ENCODE assay signal across 12 mouse cellular contexts in the genomic region with DNA sequence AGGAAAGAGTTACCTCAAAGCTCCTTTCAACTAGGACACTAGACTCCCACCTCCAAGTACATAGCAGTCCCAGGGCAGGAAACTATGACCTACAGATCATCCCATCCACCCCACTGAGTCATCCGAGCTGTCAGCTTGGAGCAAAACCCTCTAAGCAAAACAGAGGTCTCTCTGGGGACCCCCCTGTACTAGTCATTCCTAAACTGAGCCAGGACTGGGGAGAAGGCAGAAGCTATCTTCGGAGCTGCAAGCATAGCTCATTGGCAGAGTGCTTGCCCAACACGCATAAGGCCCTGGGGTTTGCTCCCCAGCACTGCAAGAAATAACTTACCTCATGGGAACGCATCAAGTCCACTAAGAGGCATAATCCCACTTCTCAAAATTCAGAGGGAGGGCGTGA. TPM values are rescaled to one million over a fixed set of nuclear protein-coding genes. Genes with fewer than 3 reads are reported as not detected.
DNase-seq lines count a peak whose midpoint lies in the region; ATAC-seq lines count a peak whose summit lies in the region.
"Had no signal": no experiment of that assay in that cellular context is flagged by ENCODE, and none has a peak within 500 bp of the region (broad histone marks: within the 10 kb centered on the region; RNA-seq: fewer than 3 reads in every experiment).

No protein-coding gene starts in this region.

- ATAC-seq in heart, embryonic 11.5 days (replicated peaks; ENCODE audit: insufficient number of reproducible peaks, low FRiP score, low TSS enrichment): no peak
- ATAC-seq in midbrain, embryonic 15.5 days (replicated peaks): no peak
- ATAC-seq in midbrain, embryonic 16.5 days: no peak
- no peak for ATAC-seq in intestine, embryonic 16.5 days

- no peaks in the 10 kb centered on the region for H3K27me3 ChIP-seq in heart, embryonic 11.5 days (ENCODE audit: control insufficient read depth, insufficient read depth, low read length)
- no peaks in the 10 kb centered on the region for H3K27me3 ChIP-seq in midbrain, embryonic 15.5 days (replicated peaks)
- H3K27me3 ChIP-seq in midbrain, embryonic 16.5 days (ENCODE audit: control insufficient read depth, insufficient read depth, low read depth, low read length): no peaks in the 10 kb centered on the region
- H3K27me3 ChIP-seq in intestine, embryonic 16.5 days (replicated peaks; ENCODE audit: control insufficient read depth, insufficient read depth, low read length): no peaks in the 10 kb centered on the region

- H3K4me2 ChIP-seq in heart, embryonic 11.5 days: no peak overlapping the region
- peak overlapping the region; percentile 68; the same call in 1 of the 2 replicates for H3K4me2 ChIP-seq in midbrain, embryonic 15.5 days
- no peak overlapping the region for H3K4me2 ChIP-seq in midbrain, embryonic 16.5 days (ENCODE audit: low read length)
- H3K4me2 ChIP-seq in intestine, embryonic 16.5 days (ENCODE audit: low read depth, low read length): no peak overlapping the region

- no peak overlapping the region for H3K4me3 ChIP-seq in heart, embryonic 11.5 days (ENCODE audit: low read depth, low read length)
- no peak overlapping the region for H3K4me3 ChIP-seq in midbrain, embryonic 15.5 days
- H3K4me3 ChIP-seq in midbrain, embryonic 16.5 days (ENCODE audit: low read depth, low read length): no peak overlapping the region
- no peak overlapping the region for H3K4me3 ChIP-seq in intestine, embryonic 16.5 days (ENCODE audit: low read length)

- no peaks in the 10 kb centered on the region for H3K9me3 ChIP-seq in heart, embryonic 11.5 days (replicated peaks; ENCODE audit: control insufficient read depth, low read length)
- no peaks in the 10 kb centered on the region for H3K9me3 ChIP-seq in midbrain, embryonic 15.5 days
- H3K9me3 ChIP-seq in midbrain, embryonic 16.5 days (replicated peaks; ENCODE audit: control insufficient read depth, low read length, poor library complexity, severe bottlenecking): no peaks in the 10 kb centered on the region
- no peaks in the 10 kb centered on the region for H3K9me3 ChIP-seq in intestine, embryonic 16.5 days (ENCODE audit: control insufficient read depth, low read length)

- DNase-seq in heart, adult 18-20 months: peak; percentile 20 to 58
- peak; percentile 17 to 18 for DNase-seq in heart, postnatal 14 days
- no peak for DNase-seq in spleen, postnatal 36 days (ENCODE audit: low spot score in 2 of 2)
- DNase-seq in kidney, postnatal 10 days: no peak
- DNase-seq: adrenal gland, postnatal 10 days; cerebellum, postnatal 36 days; kidney, adult 8-10 months; thymus, postnatal 25 days had no signal

- WGBS in heart, embryonic 11.5 days (ENCODE audit: insufficient replicate concordance): 80% methylated on average over 5 of the region's 5 CpGs
- 77% methylated on average over 5 of the region's 5 CpGs for whole genome bisulfite sequencing in midbrain, embryonic 15.5 days
- 86% methylated on average over 5 of the region's 5 CpGs for WGBS in midbrain, embryonic 16.5 days
- WGBS in intestine, embryonic 16.5 days: 81% methylated on average over 5 of the region's 5 CpGs

- peaks cover 25% of the 10 kb centered on the region for H3K4me1 ChIP-seq in heart, embryonic 11.5 days (ENCODE audit: control insufficient read depth, insufficient read depth, low read length)
- H3K4me1 ChIP-seq in midbrain, embryonic 15.5 days: peaks cover 33% of the 10 kb centered on the region
- H3K4me1 ChIP-seq in midbrain, embryonic 16.5 days (ENCODE audit: control insufficient read depth, insufficient read depth, low read length): peaks cover 31% of the 10 kb centered on the region
- H3K4me1 ChIP-seq in intestine, embryonic 16.5 days (ENCODE audit: control insufficient read depth, insufficient read depth, low read length): peaks cover 39% of the 10 kb centered on the region

- no peak overlapping the region; the same call in 1 of the 2 replicates for H3K9ac ChIP-seq in heart, embryonic 11.5 days (ENCODE audit: low read depth, low read length)
- no peak overlapping the region for H3K9ac ChIP-seq in midbrain, embryonic 15.5 days
- H3K9ac ChIP-seq in midbrain, embryonic 16.5 days (ENCODE audit: low read depth, low read length): no peak overlapping the region
- no peak overlapping the region for H3K9ac ChIP-seq in intestine, embryonic 16.5 days (ENCODE audit: low read depth, low read length)

- intact Hi-C loops in heart, postnatal 14 days (cut with DNase I): no loop called here

- H3K27ac ChIP-seq in heart, embryonic 11.5 days (ENCODE audit: low read depth, low read length): no peak overlapping the region
- no peak overlapping the region for H3K27ac ChIP-seq in midbrain, embryonic 15.5 days
- H3K27ac ChIP-seq in midbrain, embryonic 16.5 days (ENCODE audit: low read length): no peak overlapping the region
- no peak overlapping the region for H3K27ac ChIP-seq in intestine, embryonic 16.5 days (ENCODE audit: low read length)

- H3K36me3 ChIP-seq in heart, embryonic 11.5 days (ENCODE audit: control insufficient read depth, insufficient read depth, low read length): peaks cover 25% of the 10 kb centered on the region
- peaks cover 40% of the 10 kb centered on the region for H3K36me3 ChIP-seq in midbrain, embryonic 15.5 days (replicated peaks)
- peaks cover 24% of the 10 kb centered on the region for H3K36me3 ChIP-seq in midbrain, embryonic 16.5 days (ENCODE audit: control insufficient read depth, insufficient read depth, low read length)
- H3K36me3 ChIP-seq in intestine, embryonic 16.5 days (ENCODE audit: control insufficient read depth, insufficient read depth, low read length): peaks cover 18% of the 10 kb centered on the region

RNA-seq across cellular contexts. Expression of a gene that starts 3.4 kb away (rescaled TPM):
- 10 to 100 TPM; 35.6 to 80.9 TPM for total RNA-seq in heart, adult 18-20 months (2021)
- polyA plus RNA-seq in heart, embryonic 11.5 days (2014; fragmentation: Nextera tagmentation; extraction: Ambion mirVana): 76.6 and 93.9 TPM in 2 replicates
- 225 and 227 TPM in 2 replicates for polyA plus RNA-seq in midbrain, embryonic 15.5 days (2015; fragmentation: Nextera tagmentation; extraction: Ambion mirVana)
- polyA plus RNA-seq in midbrain, embryonic 16.5 days (2015; fragmentation: Nextera tagmentation; extraction: Ambion mirVana): 218 and 229 TPM in 2 replicates
- total RNA-seq in heart, postnatal 14 days (2021): 10 to 100 TPM; 38.9 to 41.2 TPM
- polyA plus RNA-seq in intestine, embryonic 16.5 days (2015; fragmentation: Nextera tagmentation; extraction: Ambion mirVana): 131 and 132 TPM in 2 replicates

RNA-seq across cellular contexts. Expression of a gene that starts 21.0 kb away (rescaled TPM):
- under 1 TPM; 0.17 to 0.46 TPM for total RNA-seq in heart, adult 18-20 months (2021)
- 0.31 and 1.1 TPM in 2 replicates for polyA plus RNA-seq in heart, embryonic 11.5 days (2014; fragmentation: Nextera tagmentation; extraction: Ambion mirVana)
- 1.8 and 2.4 TPM in 2 replicates for polyA plus RNA-seq in midbrain, embryonic 15.5 days (2015; fragmentation: Nextera tagmentation; extraction: Ambion mirVana)
- 2.9 and 3.5 TPM in 2 replicates for polyA plus RNA-seq in midbrain, embryonic 16.5 days (2015; fragmentation: Nextera tagmentation; extraction: Ambion mirVana)
- under 1 TPM; 0.24 to 0.36 TPM for total RNA-seq in heart, postnatal 14 days (2021)
- polyA plus RNA-seq in intestine, embryonic 16.5 days (2015; fragmentation: Nextera tagmentation; extraction: Ambion mirVana): 0.24 and 0.45 TPM in 2 replicates

RNA-seq across cellular contexts. Expression of a gene that starts 50.3 kb away (rescaled TPM):
- total RNA-seq in heart, adult 18-20 months (2021): 1 to 10 TPM; 6.1 to 7.7 TPM
- 15.7 and 19.0 TPM in 2 replicates for polyA plus RNA-seq in heart, embryonic 11.5 days (2014; fragmentation: Nextera tagmentation; extraction: Ambion mirVana)
- polyA plus RNA-seq in midbrain, embryonic 15.5 days (2015; fragmentation: Nextera tagmentation; extraction: Ambion mirVana): 38.3 and 40.0 TPM in 2 replicates
- polyA plus RNA-seq in midbrain, embryonic 16.5 days (2015; fragmentation: Nextera tagmentation; extraction: Ambion mirVana): 46.5 and 57.8 TPM in 2 replicates
- total RNA-seq in heart, postnatal 14 days (2021): 1 to 10 TPM; 6.2 to 7.6 TPM
- polyA plus RNA-seq in intestine, embryonic 16.5 days (2015; fragmentation: Nextera tagmentation; extraction: Ambion mirVana): 27.7 and 28.4 TPM in 2 replicates

RNA-seq across cellular contexts. Expression of a gene that starts 51.8 kb away (rescaled TPM):
- total RNA-seq in heart, adult 18-20 months (2021): 1 to 10 TPM; 7.2 to 7.7 TPM
- 8.1 and 8.9 TPM in 2 replicates for polyA plus RNA-seq in heart, embryonic 11.5 days (2014; fragmentation: Nextera tagmentation; extraction: Ambion mirVana)
- polyA plus RNA-seq in midbrain, embryonic 15.5 days (2015; fragmentation: Nextera tagmentation; extraction: Ambion mirVana): 12.4 and 12.8 TPM in 2 replicates
- polyA plus RNA-seq in midbrain, embryonic 16.5 days (2015; fragmentation: Nextera tagmentation; extraction: Ambion mirVana): 10.3 and 11.0 TPM in 2 replicates
- total RNA-seq in heart, postnatal 14 days (2021): 10 to 100 TPM; 12.2 to 13.4 TPM
- polyA plus RNA-seq in intestine, embryonic 16.5 days (2015; fragmentation: Nextera tagmentation; extraction: Ambion mirVana): 4.0 TPM in 2 replicates

Comparison
In these comparisons a context has a peak if more than half of its experiments do, and no peak if none do; other contexts are left out.
1. DNase-seq: peak in heart, adult 18-20 months (2 of 2) and heart, postnatal 14 days (2 of 2); none in spleen, postnatal 36 days (0 of 2) and kidney, postnatal 10 days (single experiment).